ENCODE assay signal across 8 mouse cellular contexts in genomic region chr8:106399694-106400093, GRCm38 (mm10). TPM values are rescaled to one million over a fixed set of nuclear protein-coding genes. Genes with fewer than 3 reads are reported as not detected.
DNase-seq lines count a peak whose midpoint lies in the region; ATAC-seq and TF ChIP-seq lines count a peak whose summit lies in the region.
"Had no signal": no experiment of that assay in that cellular context is flagged by ENCODE, and none has a peak within 500 bp of the region (broad histone marks: within the 10 kb centered on the region; RNA-seq: fewer than 3 reads in every experiment).

No protein-coding gene starts in this region.

- H3K27ac ChIP-seq in forebrain, embryonic 13.5 days: no peak overlapping the region
- H3K27ac ChIP-seq: midbrain, embryonic 12.5 days had no signal

- H3K9ac ChIP-seq in forebrain, embryonic 13.5 days: no peak overlapping the region
- H3K9ac ChIP-seq: midbrain, embryonic 12.5 days had no signal

- DNase-seq in 3134 (ENCODE audit: extremely low read depth, insufficient read length, low spot score): peak; percentile 84
- DNase-seq in 3T3-L1 (ENCODE audit: low read depth, low spot score): peak; percentile 98
- DNase-seq in gastrocnemius, postnatal 25 days: peak; percentile 90
- peak; percentile 85 for DNase-seq in kidney, adult 18-20 months
- DNase-seq in B cell, adult 2 months: no peak

- H3K4me1 ChIP-seq in forebrain, embryonic 13.5 days: peaks cover 14% of the 10 kb centered on the region; the same call in 1 of the 2 replicates
- H3K4me1 ChIP-seq: midbrain, embryonic 12.5 days had no signal

- TF ChIP-seq POLR2A in myocyte (IDR thresholded peaks at IDR 0.05; ENCODE audit: insufficient read length, low read depth): no peak

- no peak for ATAC-seq in forebrain, embryonic 13.5 days

- no peak overlapping the region for H3K4me3 ChIP-seq in myocyte
- H3K4me3 ChIP-seq in forebrain, embryonic 13.5 days: no peak overlapping the region
- H3K4me3 ChIP-seq: midbrain, embryonic 12.5 days had no signal

- no peaks in the 10 kb centered on the region for H3K36me3 ChIP-seq in myocyte (ENCODE audit: control insufficient read depth, insufficient read depth)
- no peaks in the 10 kb centered on the region for H3K36me3 ChIP-seq in forebrain, embryonic 13.5 days (ENCODE audit: poor library complexity, severe bottlenecking)
- H3K36me3 ChIP-seq: midbrain, embryonic 12.5 days had no signal

- H3ac ChIP-seq in myocyte (ENCODE audit: control insufficient read depth, insufficient read length): no peak overlapping the region

- H3K27me3 ChIP-seq in myocyte (ENCODE audit: control insufficient read depth, insufficient read depth, insufficient read length): no peaks in the 10 kb centered on the region
- H3K27me3 ChIP-seq in forebrain, embryonic 13.5 days: no peaks in the 10 kb centered on the region
- H3K27me3 ChIP-seq: midbrain, embryonic 12.5 days had no signal

- no peaks in the 10 kb centered on the region for H3K79me2 ChIP-seq in myocyte (ENCODE audit: control insufficient read depth, insufficient read depth)

- H3K9me3 ChIP-seq in forebrain, embryonic 13.5 days (replicated peaks): no peaks in the 10 kb centered on the region
- H3K9me3 ChIP-seq: midbrain, embryonic 12.5 days had no signal

- H3K4me2 ChIP-seq in myocyte (ENCODE audit: low read depth): peak overlapping the region; percentile 63
- H3K4me2 ChIP-seq in forebrain, embryonic 13.5 days: no peak overlapping the region
- H3K4me2 ChIP-seq: midbrain, embryonic 12.5 days had no signal

- 72% methylated on average over 8 of the region's 8 CpGs for WGBS in forebrain, embryonic 13.5 days

TF ChIP-seq in myocyte, 11 proteins besides CTCF, POLR2A, EP300 and RAD21:
- no peak for TF ChIP-seq REST (IDR thresholded peaks at IDR 0.05; ENCODE audit: insufficient read depth, insufficient read length)
- TF ChIP-seq POLR2AphosphoS2 (IDR thresholded peaks at IDR 0.05; ENCODE audit: insufficient read length, low read depth): no peak
- TF ChIP-seq USF1 (IDR thresholded peaks at IDR 0.05; ENCODE audit: low read depth): no peak
- no peak for TF ChIP-seq MYOG (IDR thresholded peaks at IDR 0.05; ENCODE audit: control insufficient read depth in 1 of 3, insufficient read depth in 1 of 3, insufficient read length in 2 of 3, low read depth in 2 of 3)
- TF ChIP-seq TCF3 (IDR thresholded peaks at IDR 0.05; ENCODE audit: insufficient read length, low read depth): no peak
- TF ChIP-seq MAX (IDR thresholded peaks at IDR 0.05; ENCODE audit: low read depth): no peak
- no peak for TF ChIP-seq CEBPB (IDR thresholded peaks at IDR 0.05; ENCODE audit: insufficient read depth, poor library complexity, severe bottlenecking)
- TF ChIP-seq E2F4 (IDR thresholded peaks at IDR 0.05; ENCODE audit: insufficient read depth): no peak
- TF ChIP-seq MYOD1 (IDR thresholded peaks at IDR 0.05; ENCODE audit: control insufficient read depth in 1 of 3, insufficient read length in 2 of 3, low read depth in 2 of 3): no peak
- no peak for TF ChIP-seq SRF (IDR thresholded peaks at IDR 0.05; ENCODE audit: control insufficient read depth, insufficient read length, low read depth)
- TF ChIP-seq TCF12 (IDR thresholded peaks at IDR 0.05; ENCODE audit: insufficient read depth, poor library complexity, severe bottlenecking): no peak
TF ChIP-seq in myocyte: peak in this region for 0.

RNA-seq across cellular contexts. Expression of gene Zfp90, which starts 15.4 kb away (rescaled TPM):
- total RNA-seq in gastrocnemius, postnatal 25 days (2021): 1 to 10 TPM; 1.4 to 2.0 TPM
- 3.9 TPM for polyA plus RNA-seq in myocyte (2012; fragmentation: generic; extraction: Trizol)
- polyA plus RNA-seq in forebrain, embryonic 13.5 days (2015; fragmentation: Nextera tagmentation; extraction: Ambion mirVana): 41.4 and 46.0 TPM in 2 replicates

Comparison
In these comparisons a context has a peak if more than half of its experiments do, and no peak if none do; other contexts are left out.
1. DNase-seq: peak in 3134 (single experiment), 3T3-L1 (single experiment), gastrocnemius, postnatal 25 days (single experiment) and kidney, adult 18-20 months (single experiment); none in B cell, adult 2 months (0 of 2).